Mouse (Mus musculus): Measurements from ENCODE around the gene Ntan1. TPM values are rescaled to one million over a fixed set of nuclear protein-coding genes. Genes with fewer than 3 reads are reported as not detected.
"Not testable (repeated sequence)": the region's sequence is repeated elsewhere in the genome, so short reads cannot be mapped to it uniquely, and the experiment has no call there.

Gene Ntan1
- polyA plus RNA-seq, 1 experiment: 45.9 TPM

- TF ChIP-seq POLR2A (IDR thresholded peaks at IDR 0.05; ENCODE audit: low read depth, low read length): no peak
- TF ChIP-seq CTCF (IDR thresholded peaks at IDR 0.05; ENCODE audit: extremely low read depth, insufficient read length, insufficient replicate concordance, low read depth, low read length): no peak
- WGBS: 79% methylated on average over 4 of the region's 4 CpGs
- Histone ChIP-seq H3K27me3 (ENCODE audit: control insufficient read depth, insufficient read depth, low read length) (no peaks in the 10 kb centered on the region), H3K27ac (ENCODE audit: insufficient read depth, low read depth, low read length) (no peak overlapping the region), H3K4me1 (ENCODE audit: control insufficient read depth, insufficient read depth, insufficient read length, low read length) (peaks cover 2% of the 10 kb centered on the region; the same call in 1 of the 2 replicates), H3K36me3 (ENCODE audit: control insufficient read depth, insufficient read depth, low read length) (peaks cover 40% of the 10 kb centered on the region), H3K4me3 (ENCODE audit: low read depth, low read length) (no peak overlapping the region)
Measured at GRCm38 (mm10) chr16:13851446-13851845, 32.8 kb downstream of the Ntan1 start.

GRCm38 (mm10) chr16:13853886-13854285 is 35.2 kb downstream of the Ntan1 start:
- peaks cover 41% of the 10 kb centered on the region for H3K36me3 ChIP-seq (ENCODE audit: control insufficient read depth, insufficient read depth, low read length)

GRCm38 (mm10) chr16:13866076-13866475 is 47.4 kb downstream of the Ntan1 start:
- TF ChIP-seq POLR2A (IDR thresholded peaks at IDR 0.05; ENCODE audit: low read depth, low read length) (no peak), CTCF (IDR thresholded peaks at IDR 0.05; ENCODE audit: extremely low read depth, insufficient read length, insufficient replicate concordance, low read depth, low read length) (no peak)
- H3K4me3 ChIP-seq (ENCODE audit: low read depth, low read length): no peak overlapping the region
- H3K36me3 ChIP-seq (ENCODE audit: control insufficient read depth, insufficient read depth, low read length): peaks cover 48% of the 10 kb centered on the region
- H3K27ac ChIP-seq (ENCODE audit: insufficient read depth, low read depth, low read length): no peak overlapping the region
- H3K4me1 ChIP-seq (ENCODE audit: control insufficient read depth, insufficient read depth, insufficient read length, low read length): no peaks in the 10 kb centered on the region
- H3K27me3 ChIP-seq (ENCODE audit: control insufficient read depth, insufficient read depth, low read length): no peaks in the 10 kb centered on the region; the same call in 1 of the 2 replicates
- 19% methylated on average over 4 of the region's 4 CpGs for WGBS

More at GRCm38 (mm10) chr16:13853886-13854285, 35.2 kb downstream of the Ntan1 start:
- H3K27me3 ChIP-seq (ENCODE audit: control insufficient read depth, insufficient read depth, low read length): no peaks in the 10 kb centered on the region
- TF ChIP-seq POLR2A (IDR thresholded peaks at IDR 0.05; ENCODE audit: low read depth, low read length) (no peak), CTCF (IDR thresholded peaks at IDR 0.05; ENCODE audit: extremely low read depth, insufficient read length, insufficient replicate concordance, low read depth, low read length) (no peak)
- peaks cover 2% of the 10 kb centered on the region; the same call in 1 of the 2 replicates for H3K4me1 ChIP-seq (ENCODE audit: control insufficient read depth, insufficient read depth, insufficient read length, low read length)
- WGBS: 92% methylated on average over 4 of the region's 4 CpGs
- no peak overlapping the region for H3K27ac ChIP-seq (ENCODE audit: insufficient read depth, low read depth, low read length)
- H3K4me3 ChIP-seq (ENCODE audit: low read depth, low read length): no peak overlapping the region

- TF ChIP-seq POLR2A (IDR thresholded peaks at IDR 0.05; ENCODE audit: low read depth, low read length): no peak
- TF ChIP-seq CTCF (IDR thresholded peaks at IDR 0.05; ENCODE audit: extremely low read depth, insufficient read length, insufficient replicate concordance, low read depth, low read length): no peak
Measured at GRCm38 (mm10) chr16:13866616-13867015, 48.0 kb downstream of the Ntan1 start.

GRCm38 (mm10) chr16:13867406-13867805 is 48.8 kb downstream of the Ntan1 start:
- not testable (repeated sequence) for H3K4me3 ChIP-seq (ENCODE audit: low read depth, low read length); H3K27ac ChIP-seq (ENCODE audit: insufficient read depth, low read depth, low read length); H3K4me1 ChIP-seq (ENCODE audit: control insufficient read depth, insufficient read depth, insufficient read length, low read length); H3K27me3 ChIP-seq (ENCODE audit: control insufficient read depth, insufficient read depth, low read length)
- peaks cover 51% of the 10 kb centered on the region for H3K36me3 ChIP-seq (ENCODE audit: control insufficient read depth, insufficient read depth, low read length)
- 68% methylated on average over 5 of the region's 5 CpGs for WGBS

More at GRCm38 (mm10) chr16:13866616-13867015, 48.0 kb downstream of the Ntan1 start:
- H3K27me3 ChIP-seq (ENCODE audit: control insufficient read depth, insufficient read depth, low read length): no peaks in the 10 kb centered on the region; the same call in 1 of the 2 replicates
- H3K27ac ChIP-seq (ENCODE audit: insufficient read depth, low read depth, low read length): no peak overlapping the region
- peaks cover 51% of the 10 kb centered on the region for H3K36me3 ChIP-seq (ENCODE audit: control insufficient read depth, insufficient read depth, low read length)
- 67% methylated on average over 5 of the region's 5 CpGs for WGBS
- H3K4me3 ChIP-seq (ENCODE audit: low read depth, low read length): no peak overlapping the region
- no peaks in the 10 kb centered on the region for H3K4me1 ChIP-seq (ENCODE audit: control insufficient read depth, insufficient read depth, insufficient read length, low read length)

- H3K27me3 ChIP-seq (ENCODE audit: control insufficient read depth, insufficient read depth, low read length): no peaks in the 10 kb centered on the region; the same call in 1 of the 2 replicates
- peaks cover 49% of the 10 kb centered on the region for H3K36me3 ChIP-seq (ENCODE audit: control insufficient read depth, insufficient read depth, low read length)
- 81% methylated on average over 42 of the region's 42 CpGs for WGBS
- no peaks in the 10 kb centered on the region for H3K4me1 ChIP-seq (ENCODE audit: control insufficient read depth, insufficient read depth, insufficient read length, low read length)
- H3K27ac ChIP-seq (ENCODE audit: insufficient read depth, low read depth, low read length): no peak overlapping the region
- TF ChIP-seq CTCF (IDR thresholded peaks at IDR 0.05; ENCODE audit: extremely low read depth, insufficient read length, insufficient replicate concordance, low read depth, low read length): no peak
- no peak for TF ChIP-seq POLR2A (IDR thresholded peaks at IDR 0.05; ENCODE audit: low read depth, low read length)
- H3K4me3 ChIP-seq (ENCODE audit: low read depth, low read length): no peak overlapping the region
Measured at GRCm38 (mm10) chr16:13867910-13868514, 49.4 kb downstream of the Ntan1 start.

- TF ChIP-seq POLR2A (IDR thresholded peaks at IDR 0.05; ENCODE audit: low read depth, low read length): no peak
- TF ChIP-seq CTCF (IDR thresholded peaks at IDR 0.05; ENCODE audit: extremely low read depth, insufficient read length, insufficient replicate concordance, low read depth, low read length): no peak
- WGBS: 86% methylated on average over 4 of the region's 4 CpGs
- Histone ChIP-seq H3K36me3 (ENCODE audit: control insufficient read depth, insufficient read depth, low read length) (peaks cover 58% of the 10 kb centered on the region), H3K27me3 (ENCODE audit: control insufficient read depth, insufficient read depth, low read length) (no peaks in the 10 kb centered on the region), H3K4me3 (ENCODE audit: low read depth, low read length) (no peak overlapping the region), H3K27ac (ENCODE audit: insufficient read depth, low read depth, low read length) (no peak overlapping the region), H3K4me1 (ENCODE audit: control insufficient read depth, insufficient read depth, insufficient read length, low read length) (no peaks in the 10 kb centered on the region)
Measured at GRCm38 (mm10) chr16:13875483-13875882, 56.8 kb downstream of the Ntan1 start.
